Mouse (Mus musculus): ENCODE data around the gene H2al3.

GRCm38 (mm10) chrX:9861859-9862258 is 12.4 kb downstream of the H2al3 start:
- no peak for TF ChIP-seq CTCF (IDR thresholded peaks at IDR 0.05; ENCODE audit: insufficient read depth, low read length)
- no peak for TF ChIP-seq POLR2A (IDR thresholded peaks at IDR 0.05; ENCODE audit: borderline replicate concordance, extremely low read depth, low read depth, low read length)
